ENCODE assay signal across 9 mouse cellular contexts in genomic region chr8:108369081-108369480, GRCm38 (mm10).
A peak's percentile ranks its signal among the peaks of the same experiment; 100 is the strongest.
DNase-seq lines count a peak whose midpoint lies in the region; ATAC-seq and TF ChIP-seq lines count a peak whose summit lies in the region.
"Had no signal": no experiment of that assay in that cellular context is flagged by ENCODE, and none has a peak within 500 bp of the region (broad histone marks: within the 10 kb centered on the region; RNA-seq: fewer than 3 reads in every experiment).

No protein-coding gene starts in this region.

- DNase-seq in forebrain, embryonic 11.5 days (ENCODE audit: low spot score): no peak
- DNase-seq in liver, adult 2 months (ENCODE audit: extremely low read depth, low read depth, low spot score): peak; percentile 94
- DNase-seq in liver, postnatal 0 days: no peak
- DNase-seq in left cerebral cortex, postnatal 36 days (ENCODE audit: low spot score in 2 of 2): no peak

- peak; percentile 48 for ATAC-seq in forebrain, embryonic 13.5 days
- no peak for ATAC-seq in forebrain, embryonic 11.5 days (replicated peaks; ENCODE audit: low FRiP score)
- ATAC-seq in liver, postnatal 0 days: no peak
- ATAC-seq in intestine, embryonic 15.5 days: no peak

- no peak for TF ChIP-seq CTCF in liver, adult 2 months (IDR thresholded peaks at IDR 0.05; ENCODE audit: low read depth, low read length)
- TF ChIP-seq CTCF in liver, postnatal 0 days (IDR thresholded peaks at IDR 0.05; ENCODE audit: low read depth): no peak
- no peak for TF ChIP-seq CTCF in embryonic fibroblast, embryonic 13.5 days (IDR thresholded peaks at IDR 0.05; ENCODE audit: borderline replicate concordance, insufficient read depth, low read length)

- no peak for TF ChIP-seq EP300 in liver, postnatal 0 days (IDR thresholded peaks at IDR 0.05; ENCODE audit: low read depth)

- H3K4me2 ChIP-seq in forebrain, embryonic 13.5 days: no peak overlapping the region
- no peak overlapping the region for H3K4me2 ChIP-seq in forebrain, embryonic 11.5 days (ENCODE audit: low read depth, low read length, severe bottlenecking)
- no peak overlapping the region for H3K4me2 ChIP-seq in liver, postnatal 0 days (ENCODE audit: low read depth, low read length)
- H3K4me2 ChIP-seq in myocyte (ENCODE audit: low read depth): no peak overlapping the region
- no peak overlapping the region for H3K4me2 ChIP-seq in intestine, embryonic 15.5 days (replicated peaks)

- H3K79me2 ChIP-seq in liver, adult 2 months (ENCODE audit: control insufficient read depth, insufficient read depth, low read length): no peaks in the 10 kb centered on the region
- H3K79me2 ChIP-seq in myocyte (ENCODE audit: control insufficient read depth, insufficient read depth): no peaks in the 10 kb centered on the region

- TF ChIP-seq POLR2A in liver, adult 2 months (IDR thresholded peaks at IDR 0.05; ENCODE audit: extremely low read depth, insufficient read depth, low read length): no peak
- no peak for TF ChIP-seq POLR2A in embryonic fibroblast, embryonic 13.5 days (IDR thresholded peaks at IDR 0.05; ENCODE audit: low read depth, low read length)
- no peak for TF ChIP-seq POLR2A in myocyte (IDR thresholded peaks at IDR 0.05; ENCODE audit: insufficient read length, low read depth)

- peaks cover 14% of the 10 kb centered on the region for H3K4me1 ChIP-seq in forebrain, embryonic 13.5 days
- H3K4me1 ChIP-seq in forebrain, embryonic 11.5 days (replicated peaks; ENCODE audit: control insufficient read depth, insufficient read depth, low read length): 0 out of 2 replicates have a peak, but pooled peaks cover 2% of the 10 kb centered on the region
- H3K4me1 ChIP-seq in liver, adult 2 months (ENCODE audit: control insufficient read depth, insufficient read depth, low read length): peaks cover 6% of the 10 kb centered on the region
- H3K4me1 ChIP-seq in liver, postnatal 0 days (ENCODE audit: insufficient read depth): no peaks in the 10 kb centered on the region; the same call in 1 of the 2 replicates
- H3K4me1 ChIP-seq in embryonic fibroblast, embryonic 13.5 days (ENCODE audit: control insufficient read depth, insufficient read depth, low read length): no peaks in the 10 kb centered on the region
- H3K4me1 ChIP-seq in intestine, embryonic 15.5 days (replicated peaks): peaks cover 4% of the 10 kb centered on the region; the same call in 1 of the 2 replicates

- no peaks in the 10 kb centered on the region for H3K9me3 ChIP-seq in forebrain, embryonic 13.5 days (replicated peaks)
- no peaks in the 10 kb centered on the region for H3K9me3 ChIP-seq in forebrain, embryonic 11.5 days (ENCODE audit: control insufficient read depth, low read length)
- no peaks in the 10 kb centered on the region for H3K9me3 ChIP-seq in liver, postnatal 0 days (ENCODE audit: low read length)
- H3K9me3 ChIP-seq in intestine, embryonic 15.5 days: no peaks in the 10 kb centered on the region

- H3K36me3 ChIP-seq in forebrain, embryonic 13.5 days (ENCODE audit: poor library complexity, severe bottlenecking): no peaks in the 10 kb centered on the region
- H3K36me3 ChIP-seq in forebrain, embryonic 11.5 days (ENCODE audit: control insufficient read depth, insufficient read depth, low read length): no peaks in the 10 kb centered on the region
- no peaks in the 10 kb centered on the region for H3K36me3 ChIP-seq in liver, adult 2 months (ENCODE audit: control insufficient read depth, insufficient read depth, low read length)
- H3K36me3 ChIP-seq in liver, postnatal 0 days (replicated peaks; ENCODE audit: insufficient read depth, low read length): no peaks in the 10 kb centered on the region
- H3K36me3 ChIP-seq in myocyte (ENCODE audit: control insufficient read depth, insufficient read depth): no peaks in the 10 kb centered on the region
- no peaks in the 10 kb centered on the region for H3K36me3 ChIP-seq in intestine, embryonic 15.5 days

- H3K4me3 ChIP-seq in forebrain, embryonic 13.5 days: no peak overlapping the region
- no peak overlapping the region for H3K4me3 ChIP-seq in forebrain, embryonic 11.5 days (ENCODE audit: low read depth, low read length)
- no peak overlapping the region for H3K4me3 ChIP-seq in liver, adult 2 months (ENCODE audit: insufficient read depth, low read depth, low read length)
- no peak overlapping the region for H3K4me3 ChIP-seq in liver, postnatal 0 days (ENCODE audit: low read depth, low read length)
- H3K4me3 ChIP-seq in embryonic fibroblast, embryonic 13.5 days (ENCODE audit: insufficient read depth, low read length): no peak overlapping the region
- no peak overlapping the region for H3K4me3 ChIP-seq in myocyte
- no peak overlapping the region for H3K4me3 ChIP-seq in intestine, embryonic 15.5 days (replicated peaks)
- H3K4me3 ChIP-seq: erythroblast, embryonic 14.5 days had no signal

- H3K27ac ChIP-seq in forebrain, embryonic 13.5 days: no peak overlapping the region
- H3K27ac ChIP-seq in forebrain, embryonic 11.5 days (ENCODE audit: low read depth, low read length): no peak overlapping the region
- no peak overlapping the region for H3K27ac ChIP-seq in liver, adult 2 months (replicated peaks; ENCODE audit: insufficient read depth, low read depth, low read length)
- H3K27ac ChIP-seq in liver, postnatal 0 days (ENCODE audit: low read depth): no peak overlapping the region
- H3K27ac ChIP-seq in embryonic fibroblast, embryonic 13.5 days (ENCODE audit: insufficient read depth, low read length): peak overlapping the region; percentile 18; the same call in 1 of the 2 replicates
- no peak overlapping the region for H3K27ac ChIP-seq in intestine, embryonic 15.5 days

- peaks cover 17% of the 10 kb centered on the region for H3K27me3 ChIP-seq in forebrain, embryonic 13.5 days
- H3K27me3 ChIP-seq in forebrain, embryonic 11.5 days (ENCODE audit: control insufficient read depth, insufficient read depth, low read length): no peaks in the 10 kb centered on the region
- H3K27me3 ChIP-seq in liver, adult 2 months (ENCODE audit: control insufficient read depth, insufficient read depth, low read length): no peaks in the 10 kb centered on the region
- no peaks in the 10 kb centered on the region for H3K27me3 ChIP-seq in liver, postnatal 0 days (ENCODE audit: insufficient read depth, low read length)
- no peaks in the 10 kb centered on the region for H3K27me3 ChIP-seq in myocyte (ENCODE audit: control insufficient read depth, insufficient read depth, insufficient read length)
- H3K27me3 ChIP-seq in intestine, embryonic 15.5 days (replicated peaks): no peaks in the 10 kb centered on the region

- no peak overlapping the region for H3ac ChIP-seq in myocyte (ENCODE audit: control insufficient read depth, insufficient read length)

- intact Hi-C loops in left cerebral cortex, postnatal 36 days (cut with DNase I): no loop called here

- WGBS in forebrain, embryonic 13.5 days: 18% methylated on average over 6 of the region's 6 CpGs
- WGBS in forebrain, embryonic 11.5 days: 40% methylated on average over 6 of the region's 6 CpGs
- WGBS in liver, adult 2 months: 14% methylated on average over 6 of the region's 6 CpGs
- WGBS in liver, postnatal 0 days (ENCODE audit: insufficient replicate concordance): 39% methylated on average over 6 of the region's 6 CpGs
- 16% methylated on average over 6 of the region's 6 CpGs for WGBS in intestine, embryonic 15.5 days

- no peak overlapping the region for H3K9ac ChIP-seq in forebrain, embryonic 13.5 days
- H3K9ac ChIP-seq in forebrain, embryonic 11.5 days (ENCODE audit: low read length): no peak overlapping the region
- H3K9ac ChIP-seq in liver, adult 2 months (ENCODE audit: low read depth, low read length): no peak overlapping the region
- H3K9ac ChIP-seq in liver, postnatal 0 days (replicated peaks): no peak overlapping the region
- H3K9ac ChIP-seq in intestine, embryonic 15.5 days: no peak overlapping the region

TF ChIP-seq in myocyte, 11 proteins besides CTCF, POLR2A, EP300 and RAD21:
- TF ChIP-seq TCF3 (IDR thresholded peaks at IDR 0.05; ENCODE audit: insufficient read length, low read depth): no peak
- no peak for TF ChIP-seq MYOG (IDR thresholded peaks at IDR 0.05; ENCODE audit: control insufficient read depth in 1 of 3, insufficient read depth in 1 of 3, insufficient read length in 2 of 3, low read depth in 2 of 3)
- TF ChIP-seq CEBPB (IDR thresholded peaks at IDR 0.05; ENCODE audit: insufficient read depth, poor library complexity, severe bottlenecking): peak; percentile 45; the same call in 1 of the 2 replicates
- no peak for TF ChIP-seq REST (IDR thresholded peaks at IDR 0.05; ENCODE audit: insufficient read depth, insufficient read length)
